Mouse (Mus musculus): Measurements from ENCODE around the gene Gm20696.

GRCm38 (mm10) chr6:99281433-99281832 is 385.2 kb downstream of the Gm20696 start:
- TF ChIP-seq CTCF (IDR thresholded peaks at IDR 0.05; ENCODE audit: low read depth) (no peak), EP300 (optimal IDR thresholded peaks at IDR 0.05) (no peak)
